Mouse (Mus musculus): Measurements from ENCODE around the gene Abhd4.

Abhd4 gene

GRCm38 (mm10) chr14:54253741-54254291, at the start of gene Abhd4, which contains the start of gene Dad1:
Gene Abhd4, plus strand, starts transcription at chr14:54254188.
Gene Dad1, minus strand, starts transcription at chr14:54254104.
- DNase-seq (ENCODE audit: low read depth, low spot score): peak; percentile 97

GRCm38 (mm10) chr14:54204311-54204710, 49.7 kb upstream of the Abhd4 start:
- DNase-seq (ENCODE audit: low read depth, low spot score): no peak

GRCm38 (mm10) chr14:54204786-54205185, 49.2 kb upstream of the Abhd4 start:
- DNase-seq (ENCODE audit: low read depth, low spot score): no peak

GRCm38 (mm10) chr14:54205904-54206303, 48.1 kb upstream of the Abhd4 start:
- DNase-seq (ENCODE audit: low read depth, low spot score): no peak

- DNase-seq (ENCODE audit: low read depth, low spot score): no peak
Measured at GRCm38 (mm10) chr14:54206309-54206708, 47.7 kb upstream of the Abhd4 start.

- no peak for DNase-seq (ENCODE audit: low read depth, low spot score)
Measured at GRCm38 (mm10) chr14:54206750-54207550, 47.0 kb upstream of the Abhd4 start.

GRCm38 (mm10) chr14:54207924-54208323, 46.1 kb upstream of the Abhd4 start:
- no peak for DNase-seq (ENCODE audit: low read depth, low spot score)

- no peak for DNase-seq (ENCODE audit: low read depth, low spot score)
Measured at GRCm38 (mm10) chr14:54208741-54209140, 45.2 kb upstream of the Abhd4 start.

- no peak for DNase-seq (ENCODE audit: low read depth, low spot score)
Measured at GRCm38 (mm10) chr14:54209932-54210331, 44.1 kb upstream of the Abhd4 start.

- DNase-seq (ENCODE audit: low read depth, low spot score): no peak
Measured at GRCm38 (mm10) chr14:54210401-54210800, 43.6 kb upstream of the Abhd4 start.

- no peak for DNase-seq (ENCODE audit: low read depth, low spot score)
Measured at GRCm38 (mm10) chr14:54211199-54211598, 42.8 kb upstream of the Abhd4 start.

- DNase-seq (ENCODE audit: low read depth, low spot score): no peak
Measured at GRCm38 (mm10) chr14:54211755-54212154, 42.2 kb upstream of the Abhd4 start.

- DNase-seq (ENCODE audit: low read depth, low spot score): no peak
Measured at GRCm38 (mm10) chr14:54213734-54214133, 40.3 kb upstream of the Abhd4 start.

- no peak for DNase-seq (ENCODE audit: low read depth, low spot score)
Measured at GRCm38 (mm10) chr14:54214477-54214876, 39.5 kb upstream of the Abhd4 start.

GRCm38 (mm10) chr14:54214901-54215300, 39.1 kb upstream of the Abhd4 start:
- DNase-seq (ENCODE audit: low read depth, low spot score): no peak

- DNase-seq (ENCODE audit: low read depth, low spot score): no peak
Measured at GRCm38 (mm10) chr14:54216126-54216525, 37.9 kb upstream of the Abhd4 start.

GRCm38 (mm10) chr14:54218233-54218632, 35.8 kb upstream of the Abhd4 start:
- no peak for DNase-seq (ENCODE audit: low read depth, low spot score)

GRCm38 (mm10) chr14:54218721-54219120, 35.3 kb upstream of the Abhd4 start:
- DNase-seq (ENCODE audit: low read depth, low spot score): peak; percentile 24

GRCm38 (mm10) chr14:54219256-54219655, 34.7 kb upstream of the Abhd4 start:
- no peak for DNase-seq (ENCODE audit: low read depth, low spot score)

- no peak for DNase-seq (ENCODE audit: low read depth, low spot score)
Measured at GRCm38 (mm10) chr14:54219849-54220248, 34.1 kb upstream of the Abhd4 start.

GRCm38 (mm10) chr14:54220726-54221494, 33.1 kb upstream of the Abhd4 start:
- DNase-seq (ENCODE audit: low read depth, low spot score): no peak

- no peak for DNase-seq (ENCODE audit: low read depth, low spot score)
Measured at GRCm38 (mm10) chr14:54221641-54222040, 32.3 kb upstream of the Abhd4 start.
